Mouse (Mus musculus): ENCODE measurements around the gene Grip1. TPM values are rescaled to one million over a fixed set of nuclear protein-coding genes. Genes with fewer than 3 reads are reported as not detected.

Gene Grip1
- polyA plus RNA-seq, 1 experiment from 2014 or later: 0.86 TPM

GRCm38 (mm10) chr10:119957260-119957955 lies 503.8 kb downstream of the Grip1 start:
- WGBS (ENCODE audit: insufficient replicate concordance): 81% methylated on average over 17 of the region's 17 CpGs
- Histone ChIP-seq H3K4me1 (ENCODE audit: insufficient read depth) (no peaks in the 10 kb centered on the region), H3K4me2 (ENCODE audit: low read depth, low read length) (no peak overlapping the region), H3K9me3 (ENCODE audit: low read length) (no peaks in the 10 kb centered on the region), H3K27me3 (ENCODE audit: insufficient read depth, low read length) (no peaks in the 10 kb centered on the region), H3K27ac (ENCODE audit: low read depth) (no peak overlapping the region), H3K36me3 (replicated peaks; ENCODE audit: insufficient read depth, low read length) (no peaks in the 10 kb centered on the region), H3K9ac (replicated peaks) (no peak overlapping the region), H3K4me3 (ENCODE audit: low read depth, low read length) (no peak overlapping the region)
- ATAC-seq: no peak
- TF ChIP-seq EP300 (IDR thresholded peaks at IDR 0.05; ENCODE audit: low read depth) (no peak), CTCF (IDR thresholded peaks at IDR 0.05; ENCODE audit: low read depth) (no peak)
- no peak for DNase-seq

- 50% methylated on average over 3 of the region's 3 CpGs for WGBS (ENCODE audit: insufficient replicate concordance)
- Histone ChIP-seq H3K4me2 (ENCODE audit: low read depth, low read length) (no peak overlapping the region), H3K27ac (ENCODE audit: low read depth) (no peak overlapping the region), H3K36me3 (replicated peaks; ENCODE audit: insufficient read depth, low read length) (no peaks in the 10 kb centered on the region), H3K4me1 (ENCODE audit: insufficient read depth) (no peaks in the 10 kb centered on the region), H3K4me3 (ENCODE audit: low read depth, low read length) (no peak overlapping the region), H3K9me3 (ENCODE audit: low read length) (no peaks in the 10 kb centered on the region), H3K27me3 (ENCODE audit: insufficient read depth, low read length) (no peaks in the 10 kb centered on the region), H3K9ac (replicated peaks) (no peak overlapping the region)
- no peak for ATAC-seq
- no peak for DNase-seq
- TF ChIP-seq EP300 (IDR thresholded peaks at IDR 0.05; ENCODE audit: low read depth): no peak
- no peak for TF ChIP-seq CTCF (IDR thresholded peaks at IDR 0.05; ENCODE audit: low read depth)
Measured at GRCm38 (mm10) chr10:119960915-119961314, 507.3 kb downstream of the Grip1 start.

GRCm38 (mm10) chr10:119966321-119966720 lies 512.7 kb downstream of the Grip1 start:
- Histone ChIP-seq H3K9ac (replicated peaks) (no peak overlapping the region), H3K4me3 (ENCODE audit: low read depth, low read length) (no peak overlapping the region), H3K27me3 (ENCODE audit: insufficient read depth, low read length) (no peaks in the 10 kb centered on the region), H3K36me3 (replicated peaks; ENCODE audit: insufficient read depth, low read length) (no peaks in the 10 kb centered on the region), H3K27ac (ENCODE audit: low read depth) (no peak overlapping the region), H3K4me1 (ENCODE audit: insufficient read depth) (no peaks in the 10 kb centered on the region), H3K4me2 (ENCODE audit: low read depth, low read length) (no peak overlapping the region), H3K9me3 (ENCODE audit: low read length) (no peaks in the 10 kb centered on the region)
- 68% methylated on average over 8 of the region's 8 CpGs for WGBS (ENCODE audit: insufficient replicate concordance)
- no peak for TF ChIP-seq CTCF (IDR thresholded peaks at IDR 0.05; ENCODE audit: low read depth)
- TF ChIP-seq EP300 (IDR thresholded peaks at IDR 0.05; ENCODE audit: low read depth): no peak
- ATAC-seq (no peak), DNase-seq (no peak)

- no peaks in the 10 kb centered on the region for H3K9me3 ChIP-seq (ENCODE audit: low read length)
- H3K4me1 ChIP-seq (ENCODE audit: insufficient read depth): no peaks in the 10 kb centered on the region
- no peak overlapping the region for H3K4me3 ChIP-seq (ENCODE audit: low read depth, low read length)
- TF ChIP-seq EP300 (IDR thresholded peaks at IDR 0.05; ENCODE audit: low read depth) (no peak), CTCF (IDR thresholded peaks at IDR 0.05; ENCODE audit: low read depth) (no peak)
- no peaks in the 10 kb centered on the region for H3K27me3 ChIP-seq (ENCODE audit: insufficient read depth, low read length)
- no peaks in the 10 kb centered on the region for H3K36me3 ChIP-seq (replicated peaks; ENCODE audit: insufficient read depth, low read length)
- DNase-seq (no peak), ATAC-seq (no peak)
- no peak overlapping the region for H3K27ac ChIP-seq (ENCODE audit: low read depth)
- no peak overlapping the region for H3K4me2 ChIP-seq (ENCODE audit: low read depth, low read length)
- no peak overlapping the region for H3K9ac ChIP-seq (replicated peaks)
- WGBS (ENCODE audit: insufficient replicate concordance): 52% methylated on average over 8 of the region's 8 CpGs
Measured at GRCm38 (mm10) chr10:119979396-119979795, 525.8 kb downstream of the Grip1 start.

- H3K4me2 ChIP-seq (ENCODE audit: low read depth, low read length): no peak overlapping the region
- no peak overlapping the region for H3K4me3 ChIP-seq (ENCODE audit: low read depth, low read length)
- H3K9ac ChIP-seq (replicated peaks): no peak overlapping the region
- no peaks in the 10 kb centered on the region for H3K4me1 ChIP-seq (ENCODE audit: insufficient read depth)
- DNase-seq: no peak
- no peak overlapping the region for H3K27ac ChIP-seq (ENCODE audit: low read depth)
- H3K9me3 ChIP-seq (ENCODE audit: low read length): no peaks in the 10 kb centered on the region
- WGBS (ENCODE audit: insufficient replicate concordance): 58% methylated on average over 11 of the region's 11 CpGs
- no peak for ATAC-seq
- no peaks in the 10 kb centered on the region for H3K36me3 ChIP-seq (replicated peaks; ENCODE audit: insufficient read depth, low read length)
- no peaks in the 10 kb centered on the region for H3K27me3 ChIP-seq (ENCODE audit: insufficient read depth, low read length)
- TF ChIP-seq EP300 (IDR thresholded peaks at IDR 0.05; ENCODE audit: low read depth) (no peak), CTCF (IDR thresholded peaks at IDR 0.05; ENCODE audit: low read depth) (no peak)
Measured at GRCm38 (mm10) chr10:119980032-119980431, 526.4 kb downstream of the Grip1 start.

GRCm38 (mm10) chr10:119984299-119984698 lies 530.7 kb downstream of the Grip1 start:
- Histone ChIP-seq H3K9ac (replicated peaks) (no peak overlapping the region), H3K4me2 (ENCODE audit: low read depth, low read length) (no peak overlapping the region), H3K27ac (ENCODE audit: low read depth) (no peak overlapping the region), H3K27me3 (ENCODE audit: insufficient read depth, low read length) (no peaks in the 10 kb centered on the region), H3K4me3 (ENCODE audit: low read depth, low read length) (no peak overlapping the region), H3K4me1 (ENCODE audit: insufficient read depth) (no peaks in the 10 kb centered on the region), H3K9me3 (ENCODE audit: low read length) (no peaks in the 10 kb centered on the region), H3K36me3 (replicated peaks; ENCODE audit: insufficient read depth, low read length) (no peaks in the 10 kb centered on the region)
- ATAC-seq (no peak), DNase-seq (no peak)
- no peak for TF ChIP-seq EP300 (IDR thresholded peaks at IDR 0.05; ENCODE audit: low read depth)
- TF ChIP-seq CTCF (IDR thresholded peaks at IDR 0.05; ENCODE audit: low read depth): no peak
- 84% methylated on average over 9 of the region's 9 CpGs for WGBS (ENCODE audit: insufficient replicate concordance)

Data from liver, postnatal 0 days (tissue).